Mouse (Mus musculus) forebrain, postnatal 0 days (tissue): ENCODE measurements around the gene Mrnip. TPM values are rescaled to one million over a fixed set of nuclear protein-coding genes. Genes with fewer than 3 reads are reported as not detected.
A peak's percentile ranks its signal among the peaks of the same experiment; 100 is the strongest.

Experiments
- ATAC-seq: fragments of 200-750 bp; cut with Nextera tagmentation; 2 replicates; pipeline ENCODE4 v1.8.0; 2017; ENCODE audit warnings: mild to moderate bottlenecking, moderate library complexity
- DNase-seq: peaks from one replicate; pipeline ENCODE4 v3.0.0-alpha.2; 2015
- H3K27ac ChIP-seq: fragments of 300-500 bp; sonication (generic); 2 replicates; pipeline ENCODE4 v1.5.1; 2014; ENCODE audit warnings: low read depth, mild to moderate bottlenecking, antibody characterized with exemption, low read length, moderate library complexity, mixed read lengths
- H3K27me3 ChIP-seq: fragments of 300-500 bp; sonication (generic); 2 replicates; pipeline ENCODE4 v1.6.1; 2014; ENCODE audit warnings: mild to moderate bottlenecking, low read length, mixed read lengths; ENCODE audit not compliant: insufficient read depth
- H3K36me3 ChIP-seq: fragments of 300-500 bp; sonication (generic); 2 replicates; pipeline ENCODE4 v1.6.1; 2014; ENCODE audit warnings: mild to moderate bottlenecking, moderate library complexity; ENCODE audit not compliant: insufficient read depth
- H3K4me1 ChIP-seq: fragments of 300-500 bp; sonication (generic); 2 replicates; pipeline ENCODE4 v1.6.1; 2014; ENCODE audit warnings: antibody characterized with exemption; ENCODE audit not compliant: insufficient read depth
- H3K4me2 ChIP-seq: fragments of 300-500 bp; sonication (generic); 2 replicates; pipeline ENCODE4 v1.6.1; 2014; ENCODE audit warnings: low read depth, mild to moderate bottlenecking, moderate library complexity
- H3K4me3 ChIP-seq: fragments of 300-500 bp; sonication (generic); 2 replicates; pipeline ENCODE4 v1.5.1; 2014; ENCODE audit warnings: low read depth, low read length, mixed read lengths
- H3K9ac ChIP-seq: fragments of 300-500 bp; sonication (generic); 2 replicates; pipeline ENCODE4 v1.6.1; 2014; ENCODE audit warnings: mild to moderate bottlenecking
- H3K9me3 ChIP-seq: fragments of 300-500 bp; sonication (generic); 2 replicates; pipeline ENCODE4 v1.6.1; 2016; ENCODE audit warnings: low read length
- CTCF ChIP-seq: sonication (generic); IDR thresholded peaks from 2 replicates; pipeline ENCODE4 v1.5.1; 2016; ENCODE audit warnings: antibody characterized with exemption, control low read depth, low read depth
- WGBS: fragments of 180-500 bp; shearing (Covaris S2); extraction: QIAGEN DNeasy Blood & Tissue Kit; methylation state at CpG from one replicate; pipeline ENCODE4 v1.1.7; 2014; 5-methylcytosine and 5-hydroxymethylcytosine counted together
- polyA plus RNA-seq: library from polyadenylated mRNA; unstranded; fragments of >200 nt; fragmentation: Nextera tagmentation; extraction: Ambion mirVana; gene quantifications from 2 replicates; pipeline ENCODE4 v1.2.1, GENCODE M21; 2015
- total RNA-seq: library from RNA; depleted of rRNA; stranded (reverse); fragments of >200 nt; gene quantifications from 2 replicates; pipeline ENCODE4 v1.2.3, GENCODE M21; 2014

Gene Mrnip
- total and polyA plus RNA-seq, 2 experiments from 2014 or later = 32.2 to 37.5 TPM

DNA sequence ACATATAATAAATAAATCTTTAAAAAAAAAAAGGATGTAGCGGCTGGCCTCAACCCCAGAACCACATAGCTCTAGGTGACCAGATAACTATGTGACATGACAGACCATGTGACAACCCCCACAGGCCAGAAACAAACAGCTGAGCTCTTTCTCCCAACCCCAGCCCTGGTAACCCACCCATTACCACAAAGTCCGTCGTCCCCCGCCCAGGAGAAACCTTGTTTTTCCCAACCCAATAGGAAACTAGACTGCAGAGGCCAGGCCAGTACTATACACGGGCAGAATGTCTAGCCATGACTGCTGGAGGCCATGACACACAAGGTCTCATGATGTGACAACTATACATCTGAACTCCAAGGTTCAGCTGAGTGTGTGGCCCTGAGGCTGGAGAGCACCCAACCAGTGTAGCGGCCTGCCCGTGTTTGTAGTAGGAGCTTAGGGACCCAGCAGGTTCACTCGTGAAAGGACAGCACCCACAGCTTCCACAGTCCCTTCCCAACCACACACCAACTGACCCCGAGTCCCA is 29.1 kb downstream of the Mrnip start:
- no peak overlapping the region for H3K9ac ChIP-seq
- H3K27ac ChIP-seq = no peak overlapping the region
- no peak overlapping the region for H3K4me2 ChIP-seq
- no peaks in the 10 kb centered on the region for H3K27me3 ChIP-seq
- ATAC-seq (no peak), DNase-seq (no peak)
- H3K4me1 ChIP-seq = no peaks in the 10 kb centered on the region
- no peaks in the 10 kb centered on the region for H3K9me3 ChIP-seq
- peaks cover 88% of the 10 kb centered on the region for H3K36me3 ChIP-seq
- H3K4me3 ChIP-seq = no peak overlapping the region
- WGBS = 92% methylated on average over 9 of the region's 9 CpGs
- TF ChIP-seq CTCF = no peak

- TF ChIP-seq CTCF = no peak
- DNase-seq (no peak), ATAC-seq (no peak)
- peaks cover 70% of the 10 kb centered on the region for H3K36me3 ChIP-seq
- H3K9ac ChIP-seq = no peak overlapping the region
- no peak overlapping the region for H3K4me2 ChIP-seq
- no peak overlapping the region for H3K4me3 ChIP-seq
- no peaks in the 10 kb centered on the region for H3K9me3 ChIP-seq
- peaks cover 7% of the 10 kb centered on the region; the same call in 1 of the 2 replicates for H3K4me1 ChIP-seq
- WGBS = 85% methylated on average over 3 of the region's 3 CpGs
- no peaks in the 10 kb centered on the region for H3K27me3 ChIP-seq
- no peak overlapping the region for H3K27ac ChIP-seq
Observed at GRCm38 (mm10) chr11:50205434-50205833, 31.2 kb downstream of the Mrnip start.

- no peak overlapping the region for H3K9ac ChIP-seq
- no peak overlapping the region for H3K4me3 ChIP-seq
- ATAC-seq (no peak), DNase-seq (no peak)
- 97% methylated on average over 2 of the region's 2 CpGs for WGBS
- peaks cover 11% of the 10 kb centered on the region; the same call in 1 of the 2 replicates for H3K4me1 ChIP-seq
- TF ChIP-seq CTCF = no peak
- no peak overlapping the region for H3K4me2 ChIP-seq
- peaks cover 64% of the 10 kb centered on the region for H3K36me3 ChIP-seq
- no peaks in the 10 kb centered on the region for H3K9me3 ChIP-seq
- no peak overlapping the region for H3K27ac ChIP-seq
- H3K27me3 ChIP-seq = no peaks in the 10 kb centered on the region
Observed at GRCm38 (mm10) chr11:50206037-50206436, 31.8 kb downstream of the Mrnip start.

- Histone ChIP-seq H3K4me1 (peaks cover 12% of the 10 kb centered on the region; the same call in 1 of the 2 replicates), H3K4me3 (no peak overlapping the region), H3K9ac (no peak overlapping the region), H3K9me3 (no peaks in the 10 kb centered on the region), H3K27me3 (no peaks in the 10 kb centered on the region), H3K4me2 (no peak overlapping the region), H3K36me3 (peaks cover 51% of the 10 kb centered on the region), H3K27ac (no peak overlapping the region)
- DNase-seq = no peak
- 99% methylated on average over 14 of the region's 14 CpGs for WGBS
- no peak for ATAC-seq
- no peak for TF ChIP-seq CTCF
Observed at GRCm38 (mm10) chr11:50207344-50207743, 33.1 kb downstream of the Mrnip start.

GRCm38 (mm10) chr11:50208039-50208438 is 33.8 kb downstream of the Mrnip start:
- 98% methylated on average over 5 of the region's 5 CpGs for WGBS
- TF ChIP-seq CTCF = no peak
- no peak overlapping the region for H3K9ac ChIP-seq
- peaks cover 12% of the 10 kb centered on the region; the same call in 1 of the 2 replicates for H3K4me1 ChIP-seq
- H3K4me3 ChIP-seq = no peak overlapping the region
- H3K27me3 ChIP-seq = no peaks in the 10 kb centered on the region
- no peak for ATAC-seq
- no peak overlapping the region for H3K4me2 ChIP-seq
- peaks cover 44% of the 10 kb centered on the region for H3K36me3 ChIP-seq
- H3K27ac ChIP-seq = no peak overlapping the region
- H3K9me3 ChIP-seq = no peaks in the 10 kb centered on the region
- DNase-seq = no peak

DNA sequence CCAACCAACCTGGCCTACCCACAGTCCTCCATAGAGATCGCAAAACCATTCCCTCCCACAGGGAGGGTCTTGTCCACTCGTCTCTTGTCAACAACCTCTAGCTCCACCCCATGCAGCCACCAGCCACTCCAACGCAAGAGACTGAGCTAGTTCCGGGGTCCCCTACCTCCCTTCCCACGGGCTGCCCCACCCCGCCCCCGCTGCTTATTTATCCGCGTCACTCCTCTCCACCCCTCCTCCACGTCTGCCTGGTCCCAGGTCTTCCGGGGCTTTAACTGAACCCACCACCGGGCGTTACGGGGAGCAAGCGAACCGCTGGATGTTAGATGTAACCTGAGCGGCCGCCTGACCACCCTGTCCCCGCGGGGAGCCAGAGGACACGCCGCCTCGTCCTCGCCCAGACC is 35.9 kb downstream of the Mrnip start:
- ATAC-seq (peak; percentile 96), DNase-seq (peak; percentile 94)
- Histone ChIP-seq H3K4me2 (peak overlapping the region; percentile 59), H3K27ac (peak overlapping the region; percentile 99), H3K9ac (peak overlapping the region; percentile 100), H3K4me3 (peak overlapping the region; percentile 99), H3K36me3 (peaks cover 26% of the 10 kb centered on the region), H3K4me1 (peaks cover 12% of the 10 kb centered on the region; the same call in 1 of the 2 replicates), H3K27me3 (no peaks in the 10 kb centered on the region), H3K9me3 (no peaks in the 10 kb centered on the region)
- WGBS = under 1% methylated on average over 24 of the region's 24 CpGs
- TF ChIP-seq CTCF = no peak

DNA sequence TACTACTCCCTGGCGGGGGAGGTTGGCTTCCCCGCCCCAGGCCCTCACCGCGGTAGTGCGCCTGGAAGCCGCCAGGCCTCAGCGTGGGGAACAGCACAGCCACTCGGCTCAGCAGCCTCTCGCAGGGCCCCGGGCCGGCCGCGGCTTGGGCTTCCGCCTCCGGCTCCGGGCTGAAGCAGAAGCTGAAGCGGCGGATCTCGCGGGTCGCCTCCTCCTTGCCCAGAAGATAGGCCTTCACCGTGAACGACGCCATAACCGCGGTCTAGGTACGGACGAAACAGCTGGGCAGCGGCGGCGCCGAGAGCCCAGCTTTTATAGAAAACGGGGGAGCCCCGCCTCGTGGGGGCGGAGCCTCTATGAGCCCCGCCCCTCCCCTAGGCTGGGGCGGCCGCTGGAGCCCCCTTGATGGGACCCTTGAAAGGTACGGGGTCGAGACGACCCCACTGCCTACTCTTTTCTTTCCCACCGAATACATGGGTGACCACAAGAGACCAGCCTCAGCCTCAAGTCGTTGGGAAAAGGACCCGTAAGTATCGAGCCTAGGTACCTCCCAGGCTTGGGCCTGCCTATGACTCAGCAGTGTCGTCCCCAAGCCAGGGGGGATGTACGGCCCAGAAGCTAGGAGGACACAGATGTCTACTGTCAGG is 36.4 kb downstream of the Mrnip start, which contains the start of the genes Sqstm1 and Mgat4b:
Sqstm1 (minus strand) TSS at position 323 of the 647 bp plus-strand sequence.
Mgat4b (plus strand) TSS at position 386 of the 647 bp plus-strand sequence.
- Histone ChIP-seq H3K9me3 (no peaks in the 10 kb centered on the region), H3K27me3 (no peaks in the 10 kb centered on the region), H3K9ac (peak within 1 kb of the TSS; percentile 100), H3K27ac (peak within 1 kb of the TSS; percentile 99), H3K4me2 (peak within 1 kb of the TSS; percentile 59), H3K4me1 (peaks cover 15% of the 10 kb centered on the region; the same call in 1 of the 2 replicates), H3K36me3 (peaks cover 20% of the 10 kb centered on the region), H3K4me3 (peak within 1 kb of the TSS; percentile 99)
- DNase-seq (peak; percentile 90), ATAC-seq (peak; percentile 73)
- WGBS = 1% methylated on average over 48 of the region's 48 CpGs
- TF ChIP-seq CTCF = peak; percentile 30; the same call in 1 of the 2 replicates
